Mouse (Mus musculus): ENCODE results near the gene Slc25a5. TPM values are rescaled to one million over a fixed set of nuclear protein-coding genes. Genes with fewer than 3 reads are reported as not detected.

Gene Slc25a5
- total RNA-seq, 4 experiments from 2014 or later, result 317 to 419 (median 366) TPM

GRCm38 (mm10) chrX:36841698-36842097, 46.2 kb downstream of the Slc25a5 start:
- DNase-seq, result no peak

DNA sequence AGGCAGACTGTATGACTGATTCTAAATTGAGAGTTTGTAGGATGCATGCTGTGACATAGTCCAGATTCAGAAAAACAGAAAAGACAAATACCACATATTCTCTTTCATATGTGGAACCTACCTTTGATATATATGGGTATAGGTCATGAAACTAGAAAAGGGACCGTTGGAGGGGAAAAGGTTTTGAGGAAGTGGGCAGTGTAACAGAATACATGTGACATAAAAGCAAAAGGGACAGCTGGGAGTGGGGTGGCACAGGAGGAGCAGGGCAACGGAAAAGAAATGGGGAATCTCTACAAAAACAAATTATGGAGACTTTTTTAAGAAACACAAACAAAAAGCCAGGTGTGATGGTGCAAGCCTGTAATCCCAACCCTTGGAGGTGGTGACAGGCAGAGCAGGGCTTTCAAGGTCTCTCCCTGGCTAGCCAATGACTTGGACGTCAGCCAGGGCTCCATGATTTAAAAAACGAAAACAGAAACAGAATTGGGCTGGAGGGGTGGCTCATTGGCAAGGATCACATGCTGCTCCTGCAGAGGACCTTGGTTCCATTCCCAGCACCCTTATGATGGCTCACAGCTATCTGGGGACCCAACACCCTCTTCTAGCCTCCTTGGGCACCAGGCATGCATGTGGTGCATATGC, 48.0 kb downstream of the Slc25a5 start:
- DNase-seq, result no peak

DNA sequence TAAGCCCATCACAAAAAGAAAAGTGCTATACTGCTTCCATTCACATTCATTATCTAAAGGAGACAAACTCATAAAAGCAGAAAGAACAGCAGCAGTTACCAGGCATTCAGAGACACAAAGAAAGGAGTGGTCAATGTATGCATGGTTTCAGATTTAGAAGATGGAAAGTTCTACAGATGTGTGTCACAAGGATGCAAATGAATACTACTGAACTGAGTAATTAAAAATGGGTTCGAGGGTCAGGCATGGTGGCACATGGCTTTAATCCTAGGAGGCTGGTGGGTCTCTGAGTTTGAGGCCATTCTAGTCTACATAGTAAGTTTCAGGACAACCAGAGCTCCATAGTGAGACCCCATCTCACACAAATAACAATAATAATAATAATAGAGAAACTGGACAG, 51.7 kb downstream of the Slc25a5 start:
- DNase-seq, result no peak

Other genes with a start within 250 kb of the Slc25a5 start
- 100 to 1,000 TPM; 402 to 571 (median 482) TPM for gene Pgrmc1, start 197.4 kb upstream of the Slc25a5 start, total RNA-seq (2022)
- 10 to 100 TPM in 1 of 4 experiments, 1 to 10 TPM in 3; 7.9 to 14.3 (median 8.5) TPM for gene Akap17b, start 150.3 kb upstream of the Slc25a5 start, total RNA-seq (2022)
- 1 to 10 TPM; 2.0 to 3.7 (median 2.9) TPM for gene Slc25a43, start 52.0 kb upstream of the Slc25a5 start, total RNA-seq (2022)
- 10 to 100 TPM; 51.4 to 63.9 (median 55.7) TPM for gene Ube2a, start 78.2 kb downstream of the Slc25a5 start, total RNA-seq (2022)
- gene C330007P06Rik, start 78.5 kb downstream of the Slc25a5 start, total RNA-seq (2022), result 10 to 100 TPM; 49.0 to 54.6 (median 52.2) TPM
- 10 to 100 TPM in 3 of 4 experiments, 1 to 10 TPM in 1; 9.4 to 13.3 (median 12.3) TPM for gene Nkrf, start 107.2 kb downstream of the Slc25a5 start, total RNA-seq (2022)
- 10 to 100 TPM; 21.4 to 45.9 (median 31.0) TPM for gene Sept6, start 196.1 kb downstream of the Slc25a5 start, total RNA-seq (2022)

Data from adrenal gland, adult 8-10 months (tissue).